Mouse (Mus musculus): ENCODE data around the gene Senp6. TPM values are rescaled to one million over a fixed set of nuclear protein-coding genes. Genes with fewer than 3 reads are reported as not detected.

The Senp6 gene
- polyA plus RNA-seq, 1 experiment from 2014 or later, result 50.5 TPM

DNA sequence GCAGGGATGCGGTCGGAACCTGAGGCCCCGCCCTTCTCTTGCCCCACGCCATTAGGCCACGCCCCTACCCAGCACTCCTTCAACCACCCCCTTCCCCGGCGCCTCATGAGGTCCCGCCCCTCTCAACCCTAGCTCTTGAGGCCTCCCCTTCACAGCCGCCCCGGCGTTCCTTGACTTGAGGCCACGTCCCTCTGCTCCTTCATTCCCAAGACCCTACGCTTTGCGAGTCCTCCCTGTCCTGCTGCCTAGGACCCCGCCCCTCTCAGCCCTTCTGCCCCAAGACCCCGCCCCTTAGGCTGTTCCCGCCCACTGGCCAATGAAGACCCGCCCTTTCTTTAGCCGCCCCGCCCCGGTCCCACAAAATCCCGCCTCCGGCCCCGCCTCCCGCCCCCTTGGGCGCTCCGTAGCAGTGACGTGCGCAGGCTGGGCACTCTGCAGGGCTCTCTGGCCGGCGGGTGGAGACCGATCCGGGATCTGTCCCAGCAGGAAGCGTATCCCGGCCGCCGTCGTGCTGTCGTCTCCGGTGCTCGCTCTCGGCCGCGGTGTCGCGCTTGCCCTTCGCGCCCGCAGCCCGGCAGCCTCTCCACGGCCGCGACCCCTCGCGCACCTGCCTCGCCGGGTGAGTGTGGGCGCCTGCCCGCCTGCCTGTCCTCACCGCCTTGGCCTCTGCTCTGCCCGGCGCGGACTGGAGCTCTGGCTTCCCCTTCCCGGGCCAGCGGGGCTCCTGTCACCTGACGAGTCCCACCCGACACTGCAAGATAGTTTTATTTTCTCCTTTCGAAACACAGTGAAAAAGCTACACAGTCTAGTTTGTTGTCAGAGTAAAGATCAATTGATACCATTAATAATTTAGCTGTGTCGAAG, 98.1 kb downstream of the Senp6 start, which contains the start of gene Myo6:
Myo6 (plus strand) TSS at position 421 of the 864 bp plus-strand sequence.
- Histone ChIP-seq H3K9me3 (replicated peaks) (no peaks in the 10 kb centered on the region), H3K27me3 (ENCODE audit: low read depth, poor library complexity, severe bottlenecking) (0 out of 2 replicates have a peak, but pooled peaks cover 6% of the 10 kb centered on the region), H3K27ac (peak within 1 kb of the TSS; percentile 84)

DNA sequence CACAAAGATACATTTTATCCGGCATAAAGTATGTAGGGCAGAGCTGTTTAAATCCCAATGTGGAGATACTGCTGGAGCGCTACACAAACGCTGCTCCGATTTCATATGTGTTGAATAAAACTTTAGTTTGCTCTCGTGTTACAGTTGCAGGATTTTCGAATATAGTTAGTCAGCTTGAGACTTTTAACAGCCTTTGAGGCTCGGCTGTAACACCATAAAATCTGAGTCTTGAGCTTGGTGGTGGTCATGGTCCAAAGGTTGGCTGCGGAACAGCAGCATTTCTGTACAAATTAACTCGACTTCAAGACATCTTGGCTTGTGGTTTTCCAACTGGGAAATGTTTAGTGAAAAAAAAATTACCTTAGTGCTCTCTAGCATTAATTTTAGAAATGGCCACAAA, 99.0 kb downstream of the Senp6 start:
- WGBS, result 64% methylated on average over 9 of the region's 9 CpGs
- no peaks in the 10 kb centered on the region for H3K36me3 ChIP-seq
- H3K4me3 ChIP-seq, result peak overlapping the region; percentile 78
- H3K9me3 ChIP-seq (replicated peaks), result no peaks in the 10 kb centered on the region
- H3K4me1 ChIP-seq, result peaks cover 13% of the 10 kb centered on the region
- no peak overlapping the region for H3K27ac ChIP-seq
- no peak for DNase-seq (ENCODE audit: low spot score)
- H3K27me3 ChIP-seq (ENCODE audit: low read depth, poor library complexity, severe bottlenecking), result 0 out of 2 replicates have a peak, but pooled peaks cover 6% of the 10 kb centered on the region

More for the DNA sequence above, 98.1 kb downstream of the Senp6 start, which contains the start of gene Myo6:
- WGBS, result 1% methylated on average over 67 of the region's 69 CpGs
- Histone ChIP-seq H3K36me3 (no peaks in the 10 kb centered on the region), H3K4me3 (peak within 1 kb of the TSS; percentile 78), H3K4me1 (peaks cover 13% of the 10 kb centered on the region)
- DNase-seq (ENCODE audit: low spot score), result peak; percentile 97

DNA sequence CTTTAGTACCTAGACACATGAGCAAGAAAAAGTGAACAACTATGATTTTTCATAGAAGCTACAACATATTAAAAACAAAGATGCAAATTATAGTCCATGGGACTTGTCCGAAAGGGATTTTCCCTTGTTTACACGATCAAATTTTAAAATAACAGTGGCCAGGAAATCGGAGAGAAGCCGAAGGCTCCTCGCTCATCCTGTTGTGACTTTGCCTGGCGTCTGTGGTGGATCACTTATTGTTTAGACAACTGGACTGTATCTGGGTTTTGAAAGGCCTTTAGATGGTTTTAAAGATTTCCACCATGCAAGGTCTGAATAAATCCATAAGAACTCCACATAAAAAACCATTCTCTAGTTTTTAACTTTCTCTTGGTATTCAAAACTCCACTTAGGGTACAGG, 99.7 kb downstream of the Senp6 start:
- H3K27me3 ChIP-seq (ENCODE audit: low read depth, poor library complexity, severe bottlenecking), result 0 out of 2 replicates have a peak, but pooled peaks cover 6% of the 10 kb centered on the region

DNA sequence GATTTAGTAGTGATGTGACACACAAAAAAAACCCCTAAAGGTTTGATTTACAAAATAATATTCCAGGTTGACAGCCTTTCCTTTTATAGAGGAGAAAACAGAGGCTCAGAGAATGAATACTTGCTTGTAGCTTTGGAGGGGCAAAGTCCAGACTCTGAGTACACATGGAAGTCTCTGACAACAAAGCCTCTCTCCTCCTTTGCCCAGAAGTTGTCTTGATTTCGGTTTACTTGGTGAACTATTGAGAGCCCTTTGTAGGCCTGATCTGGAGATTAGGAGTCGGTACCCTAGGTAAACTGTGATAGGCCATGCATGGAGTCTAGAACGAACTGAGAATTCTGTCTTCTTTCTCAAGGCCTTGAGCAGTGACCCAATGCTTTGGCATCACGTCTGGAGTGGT, 100.4 kb downstream of the Senp6 start:
- H3K27ac ChIP-seq, result no peak overlapping the region
- WGBS, result 77% methylated on average over 4 of the region's 4 CpGs

More for the DNA sequence above, 99.7 kb downstream of the Senp6 start:
- H3K4me3 ChIP-seq, result no peak overlapping the region
- H3K27ac ChIP-seq, result no peak overlapping the region
- no peak for DNase-seq (ENCODE audit: low spot score)
- H3K9me3 ChIP-seq (replicated peaks), result no peaks in the 10 kb centered on the region
- 84% methylated on average over 6 of the region's 6 CpGs for WGBS
- no peaks in the 10 kb centered on the region for H3K36me3 ChIP-seq
- H3K4me1 ChIP-seq, result peaks cover 13% of the 10 kb centered on the region

DNA sequence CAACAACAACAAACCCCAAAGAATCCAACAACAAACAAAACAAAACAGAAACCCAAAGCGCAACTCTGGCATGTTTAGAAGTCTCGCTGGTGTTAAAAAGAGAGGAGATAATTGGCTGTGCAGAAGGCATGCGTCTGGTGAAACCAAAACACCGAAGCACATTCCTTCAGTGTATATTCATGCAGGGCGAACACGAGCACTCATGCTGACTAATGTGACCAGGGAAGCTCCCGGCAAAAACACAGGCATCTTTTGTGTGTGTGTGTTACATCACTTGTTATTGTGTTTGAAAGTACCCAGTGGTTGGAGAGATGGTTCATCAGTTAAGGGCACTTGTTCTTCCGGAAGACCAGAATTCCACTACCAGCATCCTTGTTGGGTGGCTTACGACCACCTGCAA, 102.8 kb downstream of the Senp6 start:
- 89% methylated on average over 9 of the region's 9 CpGs for WGBS
- H3K27me3 ChIP-seq (ENCODE audit: low read depth, poor library complexity, severe bottlenecking), result 0 out of 2 replicates have a peak, but pooled peaks cover 6% of the 10 kb centered on the region
- H3K36me3 ChIP-seq, result no peaks in the 10 kb centered on the region
- peaks cover 12% of the 10 kb centered on the region for H3K4me1 ChIP-seq
- no peak for DNase-seq (ENCODE audit: low spot score)
- no peak overlapping the region for H3K4me3 ChIP-seq
- H3K9me3 ChIP-seq (replicated peaks), result no peaks in the 10 kb centered on the region
- H3K27ac ChIP-seq, result no peak overlapping the region

More for the DNA sequence above, 100.4 kb downstream of the Senp6 start:
- H3K9me3 ChIP-seq (replicated peaks), result no peaks in the 10 kb centered on the region
- H3K27me3 ChIP-seq (ENCODE audit: low read depth, poor library complexity, severe bottlenecking), result 0 out of 2 replicates have a peak, but pooled peaks cover 6% of the 10 kb centered on the region
- peaks cover 13% of the 10 kb centered on the region for H3K4me1 ChIP-seq
- no peak for DNase-seq (ENCODE audit: low spot score)
- H3K36me3 ChIP-seq, result no peaks in the 10 kb centered on the region
- H3K4me3 ChIP-seq, result no peak overlapping the region

DNA sequence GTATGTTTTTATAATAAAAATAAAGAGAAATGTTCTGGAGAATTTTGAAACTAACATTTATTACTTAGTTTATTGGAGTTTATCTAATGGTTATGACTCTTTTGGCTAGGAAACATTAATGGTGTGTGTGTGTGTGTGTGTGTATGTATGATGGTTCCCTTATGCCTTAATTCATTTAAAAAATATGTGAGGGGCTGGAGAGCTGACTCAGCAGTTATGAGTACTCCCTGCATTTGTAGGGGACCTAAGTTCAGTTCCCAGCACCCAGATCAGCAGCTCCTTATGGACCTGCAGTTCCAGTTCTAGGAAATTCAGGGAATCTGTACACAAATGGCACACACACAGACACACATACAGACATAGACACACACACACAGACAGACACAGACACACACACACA, 104.5 kb downstream of the Senp6 start:
- H3K4me1 ChIP-seq, result peaks cover 5% of the 10 kb centered on the region
- H3K27ac ChIP-seq, result no peak overlapping the region
- no peaks in the 10 kb centered on the region for H3K27me3 ChIP-seq (ENCODE audit: low read depth, poor library complexity, severe bottlenecking)
- DNase-seq (ENCODE audit: low spot score), result no peak
- H3K36me3 ChIP-seq, result no peaks in the 10 kb centered on the region
- H3K4me3 ChIP-seq, result no peak overlapping the region
- no peaks in the 10 kb centered on the region for H3K9me3 ChIP-seq (replicated peaks)

DNA sequence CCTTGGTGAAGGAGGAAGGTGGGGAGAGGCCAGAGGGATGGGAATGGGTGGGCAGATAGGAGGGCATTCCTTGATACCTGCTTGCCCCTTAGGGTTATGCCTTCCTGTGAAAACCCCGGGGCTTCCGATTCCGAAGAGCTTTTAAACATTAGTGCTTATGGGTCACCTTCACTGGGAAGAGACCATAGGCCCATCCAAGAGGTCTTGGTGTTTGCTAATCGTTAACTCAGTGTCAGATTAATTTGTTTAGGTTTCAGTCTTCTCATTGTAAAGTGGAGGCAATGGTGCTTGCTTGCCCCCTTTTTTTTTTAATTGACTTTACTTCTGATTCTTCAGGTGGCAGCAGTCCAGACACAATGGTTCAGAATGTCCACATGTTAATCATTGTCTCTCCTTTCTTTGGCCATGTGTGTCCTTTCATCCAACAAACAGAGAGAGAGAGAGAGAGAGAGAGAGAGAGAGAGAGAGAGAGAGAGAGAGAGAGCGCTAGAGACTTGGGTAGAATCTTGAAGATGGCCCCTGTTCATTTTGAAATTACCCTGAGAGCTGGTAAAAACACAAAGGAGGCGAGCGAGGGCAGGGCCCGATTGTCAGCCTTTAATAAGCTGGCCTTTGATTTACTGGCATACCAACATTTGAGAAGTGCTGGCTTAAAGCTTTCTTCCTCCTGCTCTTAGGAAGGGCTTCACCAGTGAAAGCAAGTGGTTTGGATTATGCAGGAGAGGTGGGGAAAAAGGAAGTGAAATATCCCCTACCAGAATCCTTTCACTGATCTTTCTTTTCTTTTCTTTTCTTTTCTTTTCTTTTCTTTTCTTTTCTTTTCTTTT, 105.9 kb downstream of the Senp6 start:
- WGBS, result 65% methylated on average over 8 of the region's 8 CpGs

DNA sequence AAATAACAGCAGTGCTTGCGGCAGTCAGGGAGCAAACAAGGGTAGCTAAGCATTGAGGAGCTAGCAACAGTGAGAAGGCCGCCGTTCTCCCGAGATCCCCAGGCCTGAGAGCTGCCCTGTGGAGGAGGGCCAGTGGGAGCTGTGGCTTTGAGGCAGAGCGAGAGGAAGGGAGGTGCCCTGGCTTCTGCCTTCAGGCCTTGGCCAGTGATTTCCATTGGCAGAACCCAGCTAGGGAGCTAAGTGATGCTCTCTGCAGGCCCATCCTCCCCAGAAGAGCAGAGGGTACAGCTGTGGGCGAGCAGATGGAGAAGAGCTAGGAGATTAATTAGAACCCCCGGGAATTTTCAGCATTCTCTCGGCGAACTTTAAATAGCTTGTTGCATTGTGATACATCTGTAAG, 106.9 kb downstream of the Senp6 start:
- Histone ChIP-seq H3K9me3 (replicated peaks) (no peaks in the 10 kb centered on the region), H3K27ac (peak overlapping the region; percentile 61; the same call in 1 of the 2 replicates), H3K36me3 (no peaks in the 10 kb centered on the region), H3K4me3 (no peak overlapping the region), H3K27me3 (ENCODE audit: low read depth, poor library complexity, severe bottlenecking) (no peaks in the 10 kb centered on the region), H3K4me1 (peaks cover 5% of the 10 kb centered on the region)
- DNase-seq (ENCODE audit: low spot score), result peak; percentile 37
- 54% methylated on average over 9 of the region's 9 CpGs for WGBS

More for the DNA sequence above, 105.9 kb downstream of the Senp6 start:
- Histone ChIP-seq H3K9me3 (replicated peaks) (no peaks in the 10 kb centered on the region), H3K36me3 (no peaks in the 10 kb centered on the region), H3K27ac (no peak overlapping the region), H3K4me3 (no peak overlapping the region), H3K4me1 (peaks cover 5% of the 10 kb centered on the region), H3K27me3 (ENCODE audit: low read depth, poor library complexity, severe bottlenecking) (no peaks in the 10 kb centered on the region)
- DNase-seq (ENCODE audit: low spot score), result no peak

DNA sequence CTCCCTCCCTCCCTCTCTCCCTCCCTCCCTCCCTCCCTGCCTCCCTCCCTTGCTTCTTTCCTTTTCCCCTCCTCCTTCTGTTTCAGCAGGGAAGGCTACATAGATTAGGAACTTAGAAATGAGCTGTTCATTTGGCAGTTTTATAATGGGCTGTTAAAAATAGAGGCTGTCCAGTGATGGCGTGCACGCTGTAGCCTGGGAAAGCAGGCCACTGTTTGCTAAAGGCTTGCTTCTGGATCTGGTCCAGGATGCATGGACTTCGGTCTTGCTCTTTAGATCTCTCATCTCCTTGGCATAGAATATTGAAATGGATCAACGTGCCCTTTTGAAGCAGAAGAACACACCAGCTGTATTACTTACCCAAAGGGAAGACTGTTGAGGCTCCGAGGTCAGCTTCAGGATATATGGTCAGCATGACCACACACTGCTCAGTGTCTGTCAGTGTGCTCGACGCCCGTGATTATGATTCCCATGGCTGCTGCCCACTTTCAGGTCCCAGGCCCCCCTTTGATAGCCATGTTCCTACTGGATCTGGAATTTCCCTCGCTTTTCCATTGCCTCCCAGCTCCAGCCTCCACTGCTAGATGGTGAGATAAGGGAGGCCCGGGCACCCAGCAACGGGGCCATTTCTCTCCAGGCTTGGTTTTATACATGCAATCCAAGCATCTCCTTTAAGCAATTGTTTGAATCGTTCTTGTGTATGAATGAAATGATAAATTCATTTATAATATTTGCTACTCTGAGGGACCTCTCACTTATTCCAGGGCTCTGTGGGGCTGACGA, 110.2 kb downstream of the Senp6 start:
- Histone ChIP-seq H3K9me3 (replicated peaks) (no peaks in the 10 kb centered on the region), H3K36me3 (no peaks in the 10 kb centered on the region), H3K27me3 (ENCODE audit: low read depth, poor library complexity, severe bottlenecking) (no peaks in the 10 kb centered on the region), H3K27ac (no peak overlapping the region; the same call in 1 of the 2 replicates), H3K4me1 (peaks cover 5% of the 10 kb centered on the region), H3K4me3 (no peak overlapping the region)
- WGBS, result 80% methylated on average over 13 of the region's 13 CpGs
- no peak for DNase-seq (ENCODE audit: low spot score)

DNA sequence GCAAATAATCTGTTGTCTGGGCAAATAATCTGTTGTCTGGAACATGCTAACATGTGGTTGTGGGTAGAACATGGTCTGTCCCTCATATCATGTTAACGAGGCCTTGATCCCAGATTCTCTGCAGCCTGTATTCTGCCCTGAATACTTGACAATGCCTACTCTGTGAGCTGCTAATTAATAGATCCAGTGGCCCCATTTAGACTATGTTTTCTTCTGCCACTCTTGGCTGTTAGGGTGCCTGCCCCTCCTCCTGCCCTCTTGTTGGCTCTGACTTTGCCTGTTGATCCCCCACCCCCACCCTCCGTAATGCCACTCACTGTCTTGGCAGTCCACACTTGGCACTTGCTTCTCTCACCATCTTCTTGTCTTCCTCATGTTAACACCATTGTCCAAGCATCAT, 112.0 kb downstream of the Senp6 start:
- Histone ChIP-seq H3K4me3 (no peak overlapping the region), H3K4me1 (peaks cover 1% of the 10 kb centered on the region), H3K27ac (no peak overlapping the region), H3K9me3 (replicated peaks) (no peaks in the 10 kb centered on the region), H3K27me3 (ENCODE audit: low read depth, poor library complexity, severe bottlenecking) (no peaks in the 10 kb centered on the region), H3K36me3 (no peaks in the 10 kb centered on the region)
- no peak for DNase-seq (ENCODE audit: low spot score)
- WGBS, result 91% methylated on average over 2 of the region's 2 CpGs

DNA sequence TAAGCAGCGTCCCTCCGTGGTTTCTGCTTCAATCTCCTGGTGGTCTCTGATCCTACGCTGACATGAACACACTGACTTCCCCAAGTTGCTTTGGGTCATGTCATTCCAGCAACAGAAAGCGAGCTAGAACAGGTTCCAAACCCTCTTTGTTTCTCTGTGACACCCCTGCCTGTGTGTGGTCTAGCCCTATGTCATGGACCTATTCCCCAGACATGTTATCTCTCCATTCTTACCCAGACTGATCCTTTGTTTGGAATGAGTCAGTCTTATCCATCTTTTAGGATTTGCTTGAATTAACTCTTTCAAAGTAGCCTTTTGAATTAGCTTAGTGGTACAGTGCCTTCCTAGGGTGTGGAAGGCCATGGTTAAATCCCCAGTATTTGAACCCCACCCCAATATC, 113.0 kb downstream of the Senp6 start:
- Histone ChIP-seq H3K4me1 (no peaks in the 10 kb centered on the region), H3K36me3 (no peaks in the 10 kb centered on the region), H3K27me3 (ENCODE audit: low read depth, poor library complexity, severe bottlenecking) (no peaks in the 10 kb centered on the region), H3K27ac (no peak overlapping the region), H3K9me3 (replicated peaks) (no peaks in the 10 kb centered on the region), H3K4me3 (no peak overlapping the region)
- 83% methylated on average over 4 of the region's 4 CpGs for WGBS
- DNase-seq (ENCODE audit: low spot score), result no peak

DNA sequence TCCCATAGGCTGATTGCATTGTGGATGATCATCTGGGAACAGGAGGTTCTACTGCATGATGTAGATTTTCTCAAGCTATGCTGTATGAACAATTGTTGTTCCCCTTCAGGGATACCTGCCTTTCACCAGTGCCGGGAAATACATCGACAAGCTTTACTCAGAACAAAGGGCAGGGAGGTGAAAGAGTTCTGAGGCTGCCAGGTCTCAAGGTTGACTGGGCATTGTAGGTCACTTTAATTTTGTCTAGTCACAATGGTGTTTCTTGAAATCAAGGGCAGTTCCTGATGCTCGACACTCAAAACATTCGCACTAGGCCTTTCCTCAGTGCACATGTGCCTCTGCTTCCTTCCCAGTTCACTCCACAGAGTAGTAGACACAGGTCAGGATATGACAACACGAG, 114.1 kb downstream of the Senp6 start:
- H3K9me3 ChIP-seq (replicated peaks), result no peaks in the 10 kb centered on the region
- H3K36me3 ChIP-seq, result no peaks in the 10 kb centered on the region
- no peaks in the 10 kb centered on the region for H3K27me3 ChIP-seq (ENCODE audit: low read depth, poor library complexity, severe bottlenecking)
- H3K4me3 ChIP-seq, result no peak overlapping the region
- no peak for DNase-seq (ENCODE audit: low spot score)
- no peaks in the 10 kb centered on the region for H3K4me1 ChIP-seq
- no peak overlapping the region for H3K27ac ChIP-seq
- WGBS, result 91% methylated on average over 5 of the region's 5 CpGs

Measured in limb, embryonic 10.5 days (tissue).